Mouse (Mus musculus) R1 (cell line): Measurements from ENCODE around the gene Ltbr.
A peak's percentile ranks its signal among the peaks of the same experiment; 100 is the strongest.
"Not testable (repeated sequence)": the region's sequence is repeated elsewhere in the genome, so short reads cannot be mapped to it uniquely, and the experiment has no call there.

ENCODE experiments used
- DNase-seq: peaks from one replicate; pipeline ENCODE4 v3.0.0-alpha.2; 2018; ENCODE audit warnings: low read depth, low spot score

Gene Ltbr

GRCm38 (mm10) chr6:125274841-125275563 lies 38.7 kb downstream of the Ltbr start:
- peak; percentile 81 for DNase-seq

- DNase-seq = no peak
Measured at GRCm38 (mm10) chr6:125272228-125272785, 41.4 kb downstream of the Ltbr start.

GRCm38 (mm10) chr6:125271455-125272227 lies 42.0 kb downstream of the Ltbr start:
- DNase-seq = peak; percentile 94

- DNase-seq = peak; percentile 46
Measured at GRCm38 (mm10) chr6:125268799-125269198, 44.9 kb downstream of the Ltbr start.

GRCm38 (mm10) chr6:125267469-125267868 lies 46.2 kb downstream of the Ltbr start:
- no peak for DNase-seq

- DNase-seq = not testable (repeated sequence)
Measured at GRCm38 (mm10) chr6:125266600-125266999, 47.1 kb downstream of the Ltbr start.

- no peak for DNase-seq
Measured at GRCm38 (mm10) chr6:125266091-125266490, 47.6 kb downstream of the Ltbr start.

GRCm38 (mm10) chr6:125265239-125265638 lies 48.4 kb downstream of the Ltbr start:
- DNase-seq = no peak

- DNase-seq = no peak
Measured at GRCm38 (mm10) chr6:125264219-125264618, 49.5 kb downstream of the Ltbr start.

GRCm38 (mm10) chr6:125260006-125260555 lies 53.6 kb downstream of the Ltbr start:
- no peak for DNase-seq
